Mouse (Mus musculus) lung, postnatal 0 days (tissue): Measurements from ENCODE around the gene Tusc2. TPM values are rescaled to one million over a fixed set of nuclear protein-coding genes. Genes with fewer than 3 reads are reported as not detected.
"Not testable (repeated sequence)": the region's sequence is repeated elsewhere in the genome, so short reads cannot be mapped to it uniquely, and the experiment has no call there.

Source experiments
- ATAC-seq: fragments of 200-750 bp; cut with Nextera tagmentation; 2 replicates; pipeline ENCODE4 v1.8.0; 2017; ENCODE audit warnings: moderate library complexity
- DNase-seq: peaks from one replicate; pipeline ENCODE4 v3.0.0-alpha.2; 2016; ENCODE audit warnings: low spot score
- H3K27ac ChIP-seq: fragments of 300-500 bp; sonication (generic); 2 replicates; pipeline ENCODE4 v1.5.1; 2014; ENCODE audit warnings: antibody characterized with exemption, mild to moderate bottlenecking, low read length, mixed read lengths
- H3K27me3 ChIP-seq: fragments of 300-500 bp; sonication (generic); replicated peaks from 2 replicates; pipeline ENCODE4 v1.6.1; 2014; ENCODE audit warnings: low read length, mixed read lengths; ENCODE audit not compliant: insufficient read depth
- H3K36me3 ChIP-seq: fragments of 300-500 bp; sonication (generic); 2 replicates; pipeline ENCODE4 v1.6.1; 2014; ENCODE audit warnings: low read length, mixed read lengths; ENCODE audit not compliant: insufficient read depth
- H3K4me1 ChIP-seq: fragments of 300-500 bp; sonication (generic); 2 replicates; pipeline ENCODE4 v1.6.1; 2014; ENCODE audit warnings: antibody characterized with exemption, low read depth, low read length, mixed read lengths; ENCODE audit not compliant: insufficient read depth
- H3K4me2 ChIP-seq: fragments of 300-500 bp; sonication (generic); replicated peaks from 2 replicates; pipeline ENCODE4 v1.6.1; 2014; ENCODE audit warnings: low read depth, mild to moderate bottlenecking, low read length, moderate library complexity, mixed read lengths
- H3K4me3 ChIP-seq: fragments of 300-500 bp; sonication (generic); 2 replicates; pipeline ENCODE4 v1.5.1; 2014; ENCODE audit warnings: low read depth, low read length
- H3K9ac ChIP-seq: fragments of 300-500 bp; sonication (generic); replicated peaks from 2 replicates; pipeline ENCODE4 v1.6.1; 2014; ENCODE audit warnings: low read depth, mild to moderate bottlenecking
- H3K9me3 ChIP-seq: fragments of 300-500 bp; sonication (generic); 2 replicates; pipeline ENCODE4 v1.6.1; 2016; ENCODE audit warnings: low read length, mixed read lengths
- CTCF ChIP-seq: IDR thresholded peaks from 2 replicates; pipeline ENCODE4 v1.5.1; 2016; ENCODE audit warnings: antibody characterized with exemption, mild to moderate bottlenecking
- EP300 ChIP-seq: IDR thresholded peaks from 2 replicates; pipeline ENCODE4 v1.6.1; 2016; ENCODE audit warnings: antibody characterized with exemption, mild to moderate bottlenecking, control low read depth
- WGBS: fragments of 180-500 bp; shearing (Covaris S2); extraction: QIAGEN DNeasy Blood & Tissue Kit; methylation state at CpG from one replicate; pipeline ENCODE4 v1.1.7; 2014; 5-methylcytosine and 5-hydroxymethylcytosine counted together
- polyA plus RNA-seq: library from polyadenylated mRNA; unstranded; fragments of >200 nt; fragmentation: Nextera tagmentation; extraction: Ambion mirVana; gene quantifications from 2 replicates; pipeline ENCODE4 v1.2.1, GENCODE M21; 2015

Tusc2 gene
- polyA plus RNA-seq, 1 experiment from 2014 or later = 41.5 TPM

DNA sequence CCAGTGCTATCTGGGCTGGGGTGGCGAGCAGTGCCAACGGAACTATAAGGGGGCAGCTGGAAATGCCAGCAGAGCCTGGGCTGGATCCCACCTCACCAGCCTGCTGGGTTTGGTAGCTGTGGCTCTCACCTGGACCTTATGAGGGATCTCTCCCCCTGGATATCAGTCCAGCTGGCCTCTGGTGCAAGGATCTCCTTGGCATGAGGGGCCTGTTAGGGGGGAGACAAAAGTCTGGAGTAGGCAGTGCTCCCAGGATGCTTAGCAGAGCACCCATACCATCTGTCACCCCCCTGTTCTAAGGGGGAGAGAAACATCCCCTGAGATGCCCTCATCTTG lies 9.2 kb downstream of the Tusc2 start:
- no peak for DNase-seq
- Histone ChIP-seq H3K4me3 (no peak overlapping the region), H3K4me2 (no peak overlapping the region), H3K27me3 (no peaks in the 10 kb centered on the region), H3K4me1 (peaks cover 12% of the 10 kb centered on the region; the same call in 1 of the 2 replicates), H3K9ac (no peak overlapping the region), H3K9me3 (no peaks in the 10 kb centered on the region), H3K27ac (peak overlapping the region; percentile 66; the same call in 1 of the 2 replicates), H3K36me3 (peaks cover 8% of the 10 kb centered on the region; the same call in 1 of the 2 replicates)
- TF ChIP-seq EP300 (no peak), CTCF (no peak)
- no peak for ATAC-seq
- WGBS = 86% methylated on average over 2 of the region's 2 CpGs

DNA sequence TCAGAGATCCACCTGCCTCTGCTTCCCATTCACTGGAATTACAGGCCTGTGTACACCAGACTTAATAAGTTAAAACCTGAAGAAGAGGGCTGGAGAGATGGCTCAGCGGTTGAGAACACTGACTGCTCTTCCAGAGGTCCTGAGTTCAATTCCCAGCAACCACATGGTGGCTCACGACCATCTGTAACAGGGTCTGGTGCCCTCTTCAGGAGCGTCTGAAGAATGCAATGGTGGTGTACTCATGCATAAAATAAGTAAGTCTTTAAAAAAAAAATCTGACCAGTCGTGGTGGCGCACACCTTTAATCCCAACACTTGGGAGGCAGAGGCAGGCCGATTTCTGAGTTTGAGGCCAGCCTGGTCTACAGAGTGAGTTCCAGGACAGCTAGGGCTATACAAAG lies 10.7 kb downstream of the Tusc2 start:
- not testable (repeated sequence) for H3K27me3 ChIP-seq, ATAC-seq, H3K4me2 ChIP-seq, DNase-seq, H3K9me3 ChIP-seq, H3K4me3 ChIP-seq, H3K9ac ChIP-seq, H3K36me3 ChIP-seq, H3K27ac ChIP-seq
- H3K4me1 ChIP-seq = peaks cover 12% of the 10 kb centered on the region; the same call in 1 of the 2 replicates
- 79% methylated on average over 6 of the region's 6 CpGs for WGBS
- peak; percentile 25; the same call in 1 of the 2 replicates for TF ChIP-seq CTCF

DNA sequence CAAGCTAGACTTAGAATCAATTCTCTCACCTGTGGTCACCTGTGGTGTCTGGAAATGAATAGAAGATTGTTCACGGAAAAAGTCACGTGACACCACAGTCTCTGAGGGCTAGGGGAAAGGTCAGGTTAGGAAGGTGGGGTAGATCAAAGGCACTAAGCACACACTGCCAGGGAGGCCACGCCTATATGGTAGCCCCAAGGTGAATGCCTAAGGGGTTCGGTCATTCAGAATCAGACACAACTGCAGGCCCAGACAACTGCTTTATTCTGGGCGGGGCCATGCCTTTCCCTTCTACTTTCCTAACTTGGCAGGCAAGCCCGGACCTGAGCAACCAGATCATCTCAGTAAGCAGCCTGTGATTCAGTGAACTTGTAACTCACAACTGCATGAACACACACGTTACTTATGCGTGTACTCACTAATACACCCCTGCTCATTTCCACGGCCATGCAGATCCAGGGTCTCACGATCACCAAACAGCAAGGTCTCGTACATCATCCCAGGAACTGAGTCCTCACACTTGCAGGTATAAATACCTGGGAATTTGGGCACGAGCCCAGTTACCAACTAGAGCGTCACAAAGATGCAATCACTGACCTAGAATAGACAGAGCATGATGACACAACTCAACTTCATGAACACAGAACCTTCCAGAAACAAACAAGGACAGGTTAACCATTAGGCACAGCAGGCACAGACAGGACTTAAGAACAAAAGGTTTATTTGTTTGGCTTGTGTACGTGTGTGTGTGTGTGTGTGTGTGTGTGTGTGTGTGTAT lies 12.7 kb downstream of the Tusc2 start:
- no peaks in the 10 kb centered on the region for H3K27me3 ChIP-seq
- 58% methylated on average over 14 of the region's 14 CpGs for WGBS
- TF ChIP-seq EP300 = 0 out of 2 replicates have a peak, but pooled peaks have one; percentile 20
- no peak for TF ChIP-seq CTCF
- peak; percentile 59 for DNase-seq
- H3K4me1 ChIP-seq = peaks cover 6% of the 10 kb centered on the region; the same call in 1 of the 2 replicates
- H3K4me3 ChIP-seq = no peak overlapping the region
- peak overlapping the region; percentile 38 for H3K27ac ChIP-seq
- H3K4me2 ChIP-seq = no peak overlapping the region
- no peaks in the 10 kb centered on the region for H3K9me3 ChIP-seq
- H3K9ac ChIP-seq = no peak overlapping the region
- no peak for ATAC-seq
- H3K36me3 ChIP-seq = peaks cover 8% of the 10 kb centered on the region; the same call in 1 of the 2 replicates

GRCm38 (mm10) chr9:107576357-107577107 lies 13.5 kb downstream of the Tusc2 start, which contains the start of gene Hyal1:
Gene Hyal1, plus strand, starts transcription at chr9:107576927.
- peak within 1 kb of the TSS; percentile 50 for H3K4me2 ChIP-seq
- no peaks in the 10 kb centered on the region for H3K27me3 ChIP-seq
- peaks cover 8% of the 10 kb centered on the region; the same call in 1 of the 2 replicates for H3K36me3 ChIP-seq
- H3K4me3 ChIP-seq = peak within 1 kb of the TSS; percentile 28
- H3K9me3 ChIP-seq = no peaks in the 10 kb centered on the region
- ATAC-seq (peak; percentile 75), DNase-seq (peak; percentile 95)
- H3K27ac ChIP-seq = peak within 1 kb of the TSS; percentile 38
- 6% methylated on average over 16 of the region's 16 CpGs for WGBS
- H3K4me1 ChIP-seq = peaks cover 6% of the 10 kb centered on the region; the same call in 1 of the 2 replicates
- no peak within 1 kb of the TSS for H3K9ac ChIP-seq
- TF ChIP-seq EP300 (no peak), CTCF (no peak)

- 90% methylated on average over 10 of the region's 10 CpGs for WGBS
- H3K9me3 ChIP-seq = no peaks in the 10 kb centered on the region
- H3K27ac ChIP-seq = no peak overlapping the region
- no peaks in the 10 kb centered on the region for H3K27me3 ChIP-seq
- H3K9ac ChIP-seq = no peak overlapping the region
- no peaks in the 10 kb centered on the region for H3K36me3 ChIP-seq
- H3K4me2 ChIP-seq = no peak overlapping the region
- H3K4me1 ChIP-seq = peaks cover 6% of the 10 kb centered on the region
- ATAC-seq (no peak), DNase-seq (no peak)
- H3K4me3 ChIP-seq = no peak overlapping the region
- no peak for TF ChIP-seq CTCF
- no peak for TF ChIP-seq EP300
Measured at GRCm38 (mm10) chr9:107577871-107578270, 14.8 kb downstream of the Tusc2 start.

DNA sequence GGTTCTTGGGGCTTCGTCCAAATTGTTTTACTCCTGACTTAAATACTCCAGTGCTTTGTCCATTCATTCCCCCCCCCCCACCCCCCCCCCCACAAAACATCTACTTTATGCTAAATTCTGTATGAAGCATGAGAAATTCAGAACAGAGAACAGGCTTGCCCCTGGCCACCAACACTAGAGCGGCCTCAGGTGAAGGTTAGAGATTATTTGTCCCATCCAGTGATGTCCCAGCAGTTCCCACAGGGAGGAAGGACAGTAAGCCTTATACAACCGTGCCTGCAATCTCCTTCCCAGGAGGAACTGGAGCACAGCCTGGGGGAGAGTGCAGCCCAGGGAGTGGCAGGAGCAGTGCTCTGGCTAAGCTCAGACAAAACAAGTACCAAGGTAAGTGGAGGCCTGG lies 15.5 kb downstream of the Tusc2 start, which contains the start of gene Naa80:
Gene Naa80 (plus strand): TSS at position 301 of the 400 bp plus-strand sequence.
- Histone ChIP-seq H3K4me1 (peaks cover 6% of the 10 kb centered on the region), H3K9me3 (no peaks in the 10 kb centered on the region), H3K4me3 (no peak within 1 kb of the TSS), H3K9ac (no peak within 1 kb of the TSS), H3K27ac (no peak within 1 kb of the TSS; the same call in 1 of the 2 replicates), H3K36me3 (no peaks in the 10 kb centered on the region), H3K4me2 (no peak within 1 kb of the TSS), H3K27me3 (no peaks in the 10 kb centered on the region)
- WGBS = 70% methylated on average over 3 of the region's 3 CpGs
- ATAC-seq (no peak), DNase-seq (no peak)
- no peak for TF ChIP-seq CTCF
- no peak for TF ChIP-seq EP300
